Mouse (Mus musculus): ENCODE results near the gene Igfl3. TPM values are rescaled to one million over a fixed set of nuclear protein-coding genes. Genes with fewer than 3 reads are reported as not detected.

Gene Igfl3
- not detected for total RNA-seq (2023)

GRCm38 (mm10) chr7:18176194-18176593, at the start of gene Igfl3:
Gene Igfl3 (plus strand): TSS chr7:18176494.

Other genes with a start within 250 kb of the Igfl3 start
- gene Ceacam11, start 204.4 kb upstream of the Igfl3 start, total RNA-seq (2023) = not detected
- not detected for gene Ceacam13, start 166.6 kb upstream of the Igfl3 start, total RNA-seq (2023)
- not detected for gene Ceacam12, start 110.6 kb upstream of the Igfl3 start, total RNA-seq (2023)
- gene Mill1, start 68.9 kb downstream of the Igfl3 start, total RNA-seq (2023) = not detected
- gene Psg18, start 178.5 kb downstream of the Igfl3 start, total RNA-seq (2023) = not detected